Mouse (Mus musculus): ENCODE data around the gene Axin1. TPM values are rescaled to one million over a fixed set of nuclear protein-coding genes. Genes with fewer than 3 reads are reported as not detected.
"Not testable (repeated sequence)": the region's sequence is repeated elsewhere in the genome, so short reads cannot be mapped to it uniquely, and the experiment has no call there.

The Axin1 gene
- total and polyA plus RNA-seq, 2 experiments from 2014 or later, result 11.2 to 51.3 TPM

- H3K4me1 ChIP-seq (ENCODE audit: insufficient read depth, low read length), result no peaks in the 10 kb centered on the region
- ATAC-seq (no peak), DNase-seq (ENCODE audit: low spot score) (no peak)
- no peak overlapping the region for H3K27ac ChIP-seq
- H3K36me3 ChIP-seq (ENCODE audit: insufficient read depth, low read length), result peaks cover 6% of the 10 kb centered on the region; the same call in 1 of the 2 replicates
- H3K4me2 ChIP-seq (ENCODE audit: low read depth, low read length), result no peak overlapping the region
- no peak for TF ChIP-seq CTCF (IDR thresholded peaks at IDR 0.05; ENCODE audit: low read depth)
- no peaks in the 10 kb centered on the region for H3K9me3 ChIP-seq (ENCODE audit: low read length)
- no peaks in the 10 kb centered on the region for H3K27me3 ChIP-seq (ENCODE audit: insufficient read depth, low read length)
- no peak overlapping the region for H3K9ac ChIP-seq (replicated peaks; ENCODE audit: low read length)
- WGBS, result 85% methylated on average over 2 of the region's 2 CpGs
- no peak overlapping the region for H3K4me3 ChIP-seq (ENCODE audit: low read length)
Observed at GRCm38 (mm10) chr17:26149056-26149455, 10.6 kb downstream of the Axin1 start.

DNA sequence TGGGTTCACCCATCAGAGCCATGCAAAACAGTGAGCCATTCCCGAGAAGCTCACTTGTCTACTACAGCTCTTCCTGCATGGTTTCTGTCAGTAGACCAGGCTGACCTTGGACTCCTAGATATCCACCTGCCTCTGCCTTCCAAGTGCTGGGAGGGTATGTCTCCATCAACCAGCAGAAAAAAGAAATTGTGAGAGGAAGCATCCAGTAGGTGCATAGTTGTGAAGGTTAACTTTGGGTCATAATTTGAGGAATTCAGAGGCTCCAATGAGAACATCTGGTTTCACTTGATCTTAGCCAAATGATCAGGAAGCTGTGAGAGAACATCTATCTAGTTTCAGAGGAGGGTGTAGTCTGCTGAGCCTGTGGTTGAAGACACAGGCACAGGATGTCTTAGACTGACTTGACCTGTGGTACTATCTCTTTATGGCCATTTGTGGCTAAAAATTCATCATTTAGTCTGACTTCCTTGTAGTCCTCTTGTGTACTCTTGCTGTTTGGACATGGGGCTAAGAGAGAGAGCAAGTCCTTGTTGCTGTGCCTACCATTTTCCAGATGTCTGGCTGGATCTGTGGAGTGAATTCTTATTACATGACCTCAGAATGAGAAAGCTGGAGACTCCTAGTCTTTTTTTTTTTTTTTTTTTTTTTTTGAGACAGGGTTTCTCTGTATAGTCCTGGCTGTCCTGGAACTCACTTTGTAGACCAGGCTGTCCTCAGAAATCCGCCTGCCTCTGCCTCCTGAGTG is 13.6 kb downstream of the Axin1 start:
- H3K4me1 ChIP-seq (ENCODE audit: insufficient read depth, low read length), result no peaks in the 10 kb centered on the region
- no peak overlapping the region for H3K9ac ChIP-seq (replicated peaks; ENCODE audit: low read length)
- 96% methylated on average over 2 of the region's 2 CpGs for WGBS
- no peak for TF ChIP-seq CTCF (IDR thresholded peaks at IDR 0.05; ENCODE audit: low read depth)
- H3K27me3 ChIP-seq (ENCODE audit: insufficient read depth, low read length), result no peaks in the 10 kb centered on the region
- DNase-seq (ENCODE audit: low spot score) (no peak), ATAC-seq (no peak)
- H3K4me3 ChIP-seq (ENCODE audit: low read length), result no peak overlapping the region
- H3K4me2 ChIP-seq (ENCODE audit: low read depth, low read length), result no peak overlapping the region
- H3K36me3 ChIP-seq (ENCODE audit: insufficient read depth, low read length), result no peaks in the 10 kb centered on the region
- no peak overlapping the region for H3K27ac ChIP-seq
- no peaks in the 10 kb centered on the region for H3K9me3 ChIP-seq (ENCODE audit: low read length)

DNA sequence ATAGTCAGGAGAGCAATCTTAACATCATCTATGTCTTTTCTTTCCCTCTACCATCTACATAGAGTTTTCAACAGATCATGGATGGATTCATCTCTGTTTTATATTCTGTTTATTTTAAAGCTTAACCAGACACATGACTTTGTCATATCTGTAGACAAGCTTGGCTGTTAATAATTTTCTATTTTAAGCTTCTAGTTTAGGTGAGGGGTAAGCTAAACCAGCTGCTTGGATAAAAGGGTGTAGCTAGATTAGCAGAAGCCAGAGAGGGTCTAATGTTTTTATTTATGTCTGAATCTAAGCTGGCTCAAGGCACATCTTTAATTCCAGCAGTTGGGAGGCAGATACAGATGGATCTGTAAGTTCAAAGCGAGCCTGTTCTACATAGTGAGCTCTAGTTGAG is 24.2 kb downstream of the Axin1 start:
- Histone ChIP-seq H3K36me3 (ENCODE audit: insufficient read depth, low read length) (no peaks in the 10 kb centered on the region), H3K27me3 (ENCODE audit: insufficient read depth, low read length) (no peaks in the 10 kb centered on the region), H3K4me2 (ENCODE audit: low read depth, low read length) (no peak overlapping the region), H3K4me1 (ENCODE audit: insufficient read depth, low read length) (no peaks in the 10 kb centered on the region), H3K9ac (replicated peaks; ENCODE audit: low read length) (no peak overlapping the region), H3K27ac (no peak overlapping the region), H3K4me3 (ENCODE audit: low read length) (no peak overlapping the region), H3K9me3 (ENCODE audit: low read length) (no peaks in the 10 kb centered on the region)
- no peak for DNase-seq (ENCODE audit: low spot score)
- TF ChIP-seq CTCF (IDR thresholded peaks at IDR 0.05; ENCODE audit: low read depth), result no peak
- no peak for ATAC-seq
- 90% methylated on average over 1 of the region's 1 CpGs for WGBS

DNA sequence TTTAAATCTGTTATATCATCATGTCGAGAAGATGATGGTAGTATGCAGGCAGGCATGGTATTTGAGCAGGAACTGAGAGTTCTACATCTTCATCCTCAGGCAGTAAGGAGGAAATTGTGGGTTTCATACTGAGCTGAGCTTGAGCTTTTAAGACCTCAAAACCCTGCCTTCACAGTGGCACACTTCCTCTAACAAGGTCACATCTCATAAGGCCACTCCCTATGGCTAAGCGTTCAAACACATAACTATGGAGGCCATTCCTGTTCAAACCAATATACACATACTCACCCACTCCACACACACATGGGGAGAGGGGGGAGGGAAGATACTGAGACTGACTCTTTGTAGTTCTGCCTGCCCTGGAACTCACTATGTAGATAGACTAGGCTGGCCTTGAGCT is 29.6 kb downstream of the Axin1 start:
- WGBS, result 91% methylated on average over 2 of the region's 2 CpGs
- H3K9me3 ChIP-seq (ENCODE audit: low read length), result no peaks in the 10 kb centered on the region
- no peaks in the 10 kb centered on the region for H3K27me3 ChIP-seq (ENCODE audit: insufficient read depth, low read length)
- ATAC-seq, result no peak
- H3K36me3 ChIP-seq (ENCODE audit: insufficient read depth, low read length), result no peaks in the 10 kb centered on the region
- no peak overlapping the region for H3K27ac ChIP-seq
- H3K4me3 ChIP-seq (ENCODE audit: low read length), result no peak overlapping the region
- no peaks in the 10 kb centered on the region for H3K4me1 ChIP-seq (ENCODE audit: insufficient read depth, low read length)
- no peak overlapping the region for H3K4me2 ChIP-seq (ENCODE audit: low read depth, low read length)
- TF ChIP-seq CTCF (IDR thresholded peaks at IDR 0.05; ENCODE audit: low read depth), result no peak
- no peak overlapping the region for H3K9ac ChIP-seq (replicated peaks; ENCODE audit: low read length)
- DNase-seq (ENCODE audit: low spot score), result no peak

- not testable (repeated sequence) for H3K9me3 ChIP-seq (ENCODE audit: low read length); H3K27me3 ChIP-seq (ENCODE audit: insufficient read depth, low read length); H3K4me3 ChIP-seq (ENCODE audit: low read length); H3K4me1 ChIP-seq (ENCODE audit: insufficient read depth, low read length); H3K4me2 ChIP-seq (ENCODE audit: low read depth, low read length); H3K9ac ChIP-seq (replicated peaks; ENCODE audit: low read length); DNase-seq (ENCODE audit: low spot score); H3K36me3 ChIP-seq (ENCODE audit: insufficient read depth, low read length); H3K27ac ChIP-seq; ATAC-seq
- peak; percentile 33; the same call in 1 of the 2 replicates for TF ChIP-seq CTCF (IDR thresholded peaks at IDR 0.05; ENCODE audit: low read depth)
- WGBS, result 91% methylated on average over 2 of the region's 2 CpGs
Observed at GRCm38 (mm10) chr17:26175248-26175647, 36.8 kb downstream of the Axin1 start.

DNA sequence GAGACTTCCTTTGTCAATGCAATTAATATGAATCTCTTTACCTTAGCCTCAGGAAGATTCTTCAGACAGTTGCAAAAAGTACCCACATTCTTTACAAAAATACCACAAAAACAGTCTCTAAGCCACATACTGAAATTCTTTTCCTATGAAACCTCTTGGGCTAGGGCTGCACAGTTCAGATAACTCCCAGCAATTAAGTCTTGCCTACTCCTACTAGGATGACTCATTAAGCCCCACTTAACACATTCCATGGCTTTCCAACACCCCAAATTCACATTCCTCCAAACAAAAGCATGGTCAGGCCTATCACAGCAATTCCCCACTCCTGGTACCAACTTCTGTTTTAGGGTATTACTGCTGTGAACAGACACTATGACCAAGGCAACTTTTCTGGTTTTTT is 40.1 kb downstream of the Axin1 start:
- ATAC-seq (no peak), DNase-seq (ENCODE audit: low spot score) (no peak)
- Histone ChIP-seq H3K4me1 (ENCODE audit: insufficient read depth, low read length) (no peaks in the 10 kb centered on the region), H3K4me3 (ENCODE audit: low read length) (no peak overlapping the region), H3K9ac (replicated peaks; ENCODE audit: low read length) (no peak overlapping the region), H3K27me3 (ENCODE audit: insufficient read depth, low read length) (no peaks in the 10 kb centered on the region), H3K36me3 (ENCODE audit: insufficient read depth, low read length) (peaks cover 17% of the 10 kb centered on the region), H3K27ac (no peak overlapping the region), H3K9me3 (ENCODE audit: low read length) (no peaks in the 10 kb centered on the region), H3K4me2 (ENCODE audit: low read depth, low read length) (no peak overlapping the region)
- no peak for TF ChIP-seq CTCF (IDR thresholded peaks at IDR 0.05; ENCODE audit: low read depth)

DNA sequence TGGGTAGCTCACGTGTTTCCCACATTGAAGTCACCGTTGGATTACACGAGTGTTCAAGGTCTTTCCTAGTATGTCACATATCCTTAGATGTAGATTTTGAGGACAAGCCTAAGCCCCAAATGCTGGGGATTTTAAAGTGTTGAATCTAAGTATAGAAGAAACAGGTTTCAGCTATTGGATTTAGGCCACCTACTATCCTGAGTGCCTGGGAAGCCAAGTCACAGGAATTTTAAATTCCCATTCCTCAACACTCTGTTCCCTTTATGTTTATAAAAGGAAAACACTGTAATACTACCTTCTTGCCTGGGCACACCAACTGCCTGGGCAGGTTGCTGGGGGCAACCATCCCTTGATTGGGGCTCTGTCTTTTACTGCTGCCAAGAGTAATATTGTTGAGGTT is 42.7 kb downstream of the Axin1 start:
- H3K36me3 ChIP-seq (ENCODE audit: insufficient read depth, low read length), result peaks cover 20% of the 10 kb centered on the region
- no peak overlapping the region for H3K9ac ChIP-seq (replicated peaks; ENCODE audit: low read length)
- no peak overlapping the region for H3K27ac ChIP-seq
- no peaks in the 10 kb centered on the region for H3K27me3 ChIP-seq (ENCODE audit: insufficient read depth, low read length)
- H3K4me1 ChIP-seq (ENCODE audit: insufficient read depth, low read length), result no peaks in the 10 kb centered on the region
- ATAC-seq (no peak), DNase-seq (ENCODE audit: low spot score) (no peak)
- TF ChIP-seq CTCF (IDR thresholded peaks at IDR 0.05; ENCODE audit: low read depth), result no peak
- WGBS, result 93% methylated on average over 3 of the region's 3 CpGs
- no peak overlapping the region for H3K4me3 ChIP-seq (ENCODE audit: low read length)
- H3K4me2 ChIP-seq (ENCODE audit: low read depth, low read length), result no peak overlapping the region
- no peaks in the 10 kb centered on the region for H3K9me3 ChIP-seq (ENCODE audit: low read length)

Measured in hindbrain, postnatal 0 days (tissue).